Mouse (Mus musculus) midbrain, embryonic 11.5 days (tissue): Measurements from ENCODE around the gene Med24. TPM values are rescaled to one million over a fixed set of nuclear protein-coding genes. Genes with fewer than 3 reads are reported as not detected.

ENCODE experiments used
- ATAC-seq: fragments of 200-750 bp; cut with Nextera tagmentation; 2 replicates; pipeline ENCODE4 v1.8.0; 2017; ENCODE audit warnings: moderate TSS enrichment, moderate library complexity; ENCODE audit not compliant: low FRiP score
- DNase-seq: peaks from one replicate; pipeline ENCODE4 v3.0.0; 2015; ENCODE audit warnings: low spot score; ENCODE audit errors: missing footprints
- H3K27ac ChIP-seq: fragments of 300-500 bp; sonication (generic); 2 replicates; pipeline ENCODE4 v1.5.1; 2014; ENCODE audit warnings: low read depth, low read length
- H3K27me3 ChIP-seq: fragments of 300-500 bp; sonication (generic); 2 replicates; pipeline ENCODE4 v1.6.1; 2014; ENCODE audit warnings: mild to moderate bottlenecking, low read length, moderate library complexity, mixed read lengths; ENCODE audit not compliant: control insufficient read depth, insufficient read depth
- H3K36me3 ChIP-seq: fragments of 300-500 bp; sonication (generic); 2 replicates; pipeline ENCODE4 v1.6.1; 2014; ENCODE audit warnings: mild to moderate bottlenecking, low read length, moderate library complexity, mixed read lengths; ENCODE audit not compliant: control insufficient read depth, insufficient read depth
- H3K4me1 ChIP-seq: fragments of 300-500 bp; sonication (generic); 2 replicates; pipeline ENCODE4 v1.6.1; 2014; ENCODE audit warnings: low read length; ENCODE audit not compliant: control insufficient read depth, insufficient read depth
- H3K4me2 ChIP-seq: fragments of 300-500 bp; sonication (generic); 2 replicates; pipeline ENCODE4 v1.6.1; 2014; ENCODE audit warnings: mild to moderate bottlenecking, moderate library complexity
- H3K4me3 ChIP-seq: fragments of 300-500 bp; sonication (generic); 2 replicates; pipeline ENCODE4 v1.5.1; 2014; ENCODE audit warnings: low read depth, low read length
- H3K9ac ChIP-seq: fragments of 300-500 bp; sonication (generic); 2 replicates; pipeline ENCODE4 v1.6.1; 2014; ENCODE audit warnings: low read length
- H3K9me3 ChIP-seq: fragments of 300-500 bp; sonication (generic); 2 replicates; pipeline ENCODE4 v1.6.1; 2016; ENCODE audit warnings: low read length; ENCODE audit not compliant: control insufficient read depth
- WGBS: fragments of 180-500 bp; shearing (Covaris S2); extraction: QIAGEN DNeasy Blood & Tissue Kit; methylation state at CpG from one replicate; pipeline ENCODE4 v1.1.7; 2014; 5-methylcytosine and 5-hydroxymethylcytosine counted together
- polyA plus RNA-seq: library from polyadenylated mRNA; unstranded; fragments of >200 nt; fragmentation: Nextera tagmentation; extraction: Ambion mirVana; gene quantifications from 2 replicates; pipeline ENCODE4 v1.2.1, GENCODE M21; 2014

Med24 gene
- polyA plus RNA-seq, 1 experiment from 2014 or later: 67.1 TPM

DNA sequence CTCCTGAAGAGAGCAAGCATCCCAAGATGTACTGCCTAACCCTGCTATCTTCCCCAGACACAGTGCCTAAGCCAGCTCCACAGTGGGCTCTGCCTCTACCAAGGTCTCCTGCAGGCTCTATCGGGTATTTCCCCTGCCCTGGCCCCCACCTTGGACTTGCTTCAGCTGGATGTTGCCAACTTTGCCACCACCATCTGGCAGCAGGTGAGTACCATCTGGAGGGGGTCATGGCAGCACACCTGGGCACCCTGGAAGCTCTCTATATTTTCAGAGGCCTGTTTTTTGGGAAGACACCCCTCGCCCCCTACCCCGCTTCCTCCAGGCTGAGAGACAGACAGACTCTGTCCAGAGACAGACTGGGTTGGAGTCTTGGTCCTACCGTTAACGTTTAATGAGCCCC, 26.9 kb downstream of the Med24 start:
- no peak overlapping the region for H3K4me2 ChIP-seq
- peaks cover 15% of the 10 kb centered on the region; the same call in 1 of the 2 replicates for H3K36me3 ChIP-seq
- no peaks in the 10 kb centered on the region for H3K9me3 ChIP-seq
- H3K4me1 ChIP-seq: no peaks in the 10 kb centered on the region
- H3K9ac ChIP-seq: no peak overlapping the region
- no peak overlapping the region for H3K27ac ChIP-seq
- ATAC-seq: no peak
- WGBS: 74% methylated on average over 5 of the region's 5 CpGs
- H3K27me3 ChIP-seq: no peaks in the 10 kb centered on the region
- no peak for DNase-seq
- H3K4me3 ChIP-seq: no peak overlapping the region

DNA sequence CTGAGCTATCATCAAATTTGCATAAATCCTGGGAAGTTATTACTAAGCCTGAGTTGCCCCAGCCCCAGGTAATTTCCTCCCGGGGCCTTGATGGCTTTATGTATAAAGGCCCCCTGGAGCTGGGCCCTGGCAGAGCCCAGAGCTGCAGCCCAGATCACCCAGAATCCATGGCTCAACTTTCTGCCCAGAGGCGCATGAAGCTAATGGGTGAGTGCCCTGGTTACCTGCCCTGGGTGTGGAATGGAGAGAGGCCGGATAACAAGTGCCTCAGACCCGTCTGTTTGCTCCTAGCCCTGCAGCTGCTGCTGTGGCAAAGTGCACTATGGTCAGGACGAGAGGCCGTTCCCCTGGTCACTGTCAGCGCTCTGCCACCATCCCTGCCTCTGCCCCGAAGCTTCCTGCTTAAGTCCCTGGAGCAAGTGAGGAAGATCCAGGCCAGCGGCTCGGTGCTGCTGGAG, 28.0 kb downstream of the Med24 start, which contains the start of gene Csf3:
Csf3 (plus strand) TSS at position 51 of the 458 bp plus-strand sequence.
- H3K9ac ChIP-seq: no peak within 1 kb of the TSS
- no peak for DNase-seq
- no peaks in the 10 kb centered on the region for H3K9me3 ChIP-seq
- no peak within 1 kb of the TSS for H3K4me2 ChIP-seq
- H3K4me1 ChIP-seq: no peaks in the 10 kb centered on the region
- H3K27me3 ChIP-seq: no peaks in the 10 kb centered on the region
- peaks cover 5% of the 10 kb centered on the region; the same call in 1 of the 2 replicates for H3K36me3 ChIP-seq
- ATAC-seq: no peak
- H3K4me3 ChIP-seq: no peak within 1 kb of the TSS
- WGBS: 38% methylated on average over 10 of the region's 10 CpGs
- H3K27ac ChIP-seq: no peak within 1 kb of the TSS

DNA sequence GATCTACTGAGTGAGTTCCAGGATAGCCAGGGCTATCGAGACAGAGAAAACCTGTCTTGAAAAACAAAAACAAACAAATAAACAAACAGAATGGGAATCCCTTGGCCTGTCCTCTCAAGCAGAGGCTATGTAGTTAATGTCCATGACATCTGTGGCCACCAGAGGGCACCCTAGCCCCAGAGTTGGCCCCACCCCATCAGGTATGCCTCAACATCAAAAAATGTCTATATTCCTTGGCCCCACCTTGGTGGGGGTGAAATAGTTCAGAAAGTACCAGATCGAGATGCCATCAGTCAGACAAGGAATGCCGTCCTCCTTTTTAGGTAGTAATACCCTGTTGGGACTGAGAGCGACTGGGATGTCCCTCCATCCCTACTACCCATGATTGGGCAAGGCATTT, 29.3 kb downstream of the Med24 start:
- 49% methylated on average over 4 of the region's 4 CpGs for WGBS

DNA sequence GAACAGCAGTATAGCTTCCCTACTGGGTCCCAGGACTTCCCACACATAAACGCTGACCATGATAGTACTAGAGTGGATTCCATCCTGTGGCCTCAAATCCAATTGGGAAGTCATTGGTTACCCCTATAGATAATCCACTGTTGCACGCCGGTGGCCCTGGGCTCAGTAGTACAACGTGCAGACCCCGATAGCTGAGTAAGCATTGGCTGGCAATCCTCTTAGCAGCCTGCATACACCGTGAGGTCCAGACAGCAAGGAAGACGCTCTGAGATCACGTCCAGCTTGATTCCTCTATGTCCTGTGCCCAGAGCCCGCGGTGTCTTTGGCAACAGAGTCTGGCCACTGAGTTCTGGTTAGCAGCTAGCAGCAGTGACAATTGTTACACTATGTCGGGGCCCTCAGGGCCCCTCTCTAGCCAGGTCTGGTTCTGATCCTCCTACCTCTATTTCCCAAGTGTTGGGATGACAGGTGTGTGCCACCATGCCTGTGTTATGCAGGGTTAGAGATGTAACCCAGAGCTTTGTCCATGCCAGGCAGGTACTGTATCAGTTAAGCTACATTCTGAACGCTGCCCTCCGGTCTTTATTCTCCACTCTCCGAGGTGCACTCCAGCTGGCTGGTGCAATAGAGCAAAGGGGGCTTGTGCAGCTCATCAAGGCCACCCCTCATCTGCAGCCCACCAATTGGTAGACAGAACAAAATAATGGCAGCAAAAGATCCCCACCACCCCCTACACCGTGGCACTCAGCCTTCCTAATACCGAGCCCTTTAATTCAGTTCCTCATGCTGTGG, 30.2 kb downstream of the Med24 start:
- no peak for DNase-seq
- Histone ChIP-seq H3K27ac (no peak overlapping the region), H3K4me3 (no peak overlapping the region), H3K36me3 (peaks cover 3% of the 10 kb centered on the region; the same call in 1 of the 2 replicates), H3K9me3 (no peaks in the 10 kb centered on the region), H3K27me3 (no peaks in the 10 kb centered on the region), H3K9ac (no peak overlapping the region), H3K4me2 (no peak overlapping the region), H3K4me1 (no peaks in the 10 kb centered on the region)
- no peak for ATAC-seq
- 86% methylated on average over 16 of the region's 16 CpGs for WGBS

More for the DNA sequence above, 29.3 kb downstream of the Med24 start:
- Histone ChIP-seq H3K4me2 (no peak overlapping the region), H3K4me1 (no peaks in the 10 kb centered on the region), H3K9ac (no peak overlapping the region), H3K4me3 (no peak overlapping the region), H3K27me3 (no peaks in the 10 kb centered on the region), H3K27ac (no peak overlapping the region), H3K9me3 (no peaks in the 10 kb centered on the region), H3K36me3 (peaks cover 3% of the 10 kb centered on the region; the same call in 1 of the 2 replicates)
- DNase-seq (peak; percentile 91), ATAC-seq (no peak; the same call in 1 of the 2 replicates)

DNA sequence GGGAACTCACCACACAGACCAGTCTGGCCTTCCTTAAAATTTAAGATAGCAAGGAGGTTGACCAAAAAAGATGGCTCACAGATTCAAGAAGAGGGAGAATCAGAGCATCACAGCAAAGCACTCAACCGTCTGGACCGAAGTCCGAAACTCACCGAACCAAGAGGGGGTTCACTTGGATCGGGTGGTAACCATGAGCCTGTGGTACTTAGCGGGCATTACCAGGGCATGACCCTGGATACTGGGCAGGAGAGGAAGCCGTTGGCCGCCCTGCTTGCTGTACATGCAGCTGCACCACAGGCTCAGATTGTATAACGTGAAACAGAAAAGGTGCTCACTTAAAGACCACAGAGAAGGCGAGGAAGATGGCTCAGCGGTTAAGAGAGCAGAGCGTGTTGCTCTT, 32.0 kb downstream of the Med24 start:
- ATAC-seq (no peak), DNase-seq (no peak)
- Histone ChIP-seq H3K4me3 (no peak overlapping the region), H3K9me3 (no peaks in the 10 kb centered on the region), H3K36me3 (peaks cover 6% of the 10 kb centered on the region; the same call in 1 of the 2 replicates), H3K27me3 (no peaks in the 10 kb centered on the region), H3K4me1 (no peaks in the 10 kb centered on the region), H3K9ac (no peak overlapping the region), H3K27ac (no peak overlapping the region), H3K4me2 (no peak overlapping the region)
- 90% methylated on average over 12 of the region's 12 CpGs for WGBS

DNA sequence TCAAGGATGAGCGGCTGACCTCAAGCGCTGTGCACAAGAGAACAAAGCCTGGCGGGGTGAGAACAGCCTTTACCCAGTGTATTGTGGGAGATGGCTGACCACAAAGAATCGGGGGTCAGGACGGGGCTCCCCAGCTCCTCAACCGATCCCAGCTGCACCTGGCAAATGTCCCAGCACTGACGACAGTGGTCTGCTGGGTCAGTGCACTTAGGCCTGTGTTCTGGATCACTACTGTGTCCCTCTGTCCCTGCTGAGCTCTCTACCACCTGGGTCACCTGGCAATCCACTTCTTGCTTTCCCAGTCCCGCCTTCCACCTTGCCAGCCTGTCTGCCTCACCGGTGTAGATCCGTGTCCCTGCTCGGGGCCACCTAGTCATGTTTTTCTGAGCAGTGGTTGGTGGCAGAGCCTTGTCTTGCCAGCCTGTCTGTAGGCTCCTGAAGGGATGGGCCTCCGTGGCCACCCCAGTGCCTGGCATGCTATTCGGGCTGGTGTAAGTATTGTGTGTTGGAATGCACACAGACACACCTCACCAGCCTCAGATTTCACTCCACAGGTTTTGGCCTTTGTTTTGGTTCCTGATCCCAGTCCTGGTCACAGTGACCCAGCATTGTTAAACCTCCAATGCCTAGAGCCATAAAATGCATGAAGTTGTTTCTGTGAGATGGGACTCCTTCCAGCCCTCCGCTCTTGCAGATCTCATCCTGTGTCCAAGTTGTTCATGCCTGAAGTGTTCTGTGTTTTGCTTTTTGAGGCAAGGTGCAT, 32.6 kb downstream of the Med24 start:
- Histone ChIP-seq H3K4me2 (no peak overlapping the region), H3K4me3 (no peak overlapping the region), H3K9ac (no peak overlapping the region), H3K9me3 (no peaks in the 10 kb centered on the region), H3K4me1 (no peaks in the 10 kb centered on the region), H3K27me3 (no peaks in the 10 kb centered on the region), H3K27ac (no peak overlapping the region), H3K36me3 (peaks cover 7% of the 10 kb centered on the region)
- WGBS: 88% methylated on average over 14 of the region's 14 CpGs
- ATAC-seq: no peak
- no peak for DNase-seq

DNA sequence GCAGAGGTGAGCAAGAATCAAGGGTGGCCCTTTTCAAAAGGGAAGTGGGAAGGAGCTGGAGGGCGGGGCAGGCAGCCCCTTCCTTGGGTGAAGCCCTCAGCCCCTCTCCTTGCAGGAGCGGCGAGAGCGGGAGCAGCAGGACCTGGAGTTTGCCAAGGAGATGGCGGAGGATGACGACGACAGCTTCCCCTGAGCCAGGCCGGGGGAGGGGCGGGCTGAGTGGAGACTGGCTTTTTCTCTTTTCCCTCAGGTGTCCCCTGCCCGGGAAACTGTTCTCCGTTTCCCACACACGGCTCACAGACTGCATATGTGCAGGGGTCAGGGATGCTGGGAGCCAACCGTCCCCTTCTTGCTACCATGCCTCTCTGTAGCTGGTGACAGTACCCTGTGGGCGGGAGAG, 33.8 kb downstream of the Med24 start:
- Histone ChIP-seq H3K27ac (no peak overlapping the region), H3K27me3 (no peaks in the 10 kb centered on the region), H3K9ac (peak overlapping the region; percentile 11; the same call in 1 of the 2 replicates), H3K4me3 (no peak overlapping the region), H3K4me2 (no peak overlapping the region), H3K9me3 (no peaks in the 10 kb centered on the region), H3K4me1 (no peaks in the 10 kb centered on the region), H3K36me3 (peaks cover 19% of the 10 kb centered on the region)
- DNase-seq: no peak
- WGBS: 75% methylated on average over 14 of the region's 14 CpGs
- no peak for ATAC-seq

DNA sequence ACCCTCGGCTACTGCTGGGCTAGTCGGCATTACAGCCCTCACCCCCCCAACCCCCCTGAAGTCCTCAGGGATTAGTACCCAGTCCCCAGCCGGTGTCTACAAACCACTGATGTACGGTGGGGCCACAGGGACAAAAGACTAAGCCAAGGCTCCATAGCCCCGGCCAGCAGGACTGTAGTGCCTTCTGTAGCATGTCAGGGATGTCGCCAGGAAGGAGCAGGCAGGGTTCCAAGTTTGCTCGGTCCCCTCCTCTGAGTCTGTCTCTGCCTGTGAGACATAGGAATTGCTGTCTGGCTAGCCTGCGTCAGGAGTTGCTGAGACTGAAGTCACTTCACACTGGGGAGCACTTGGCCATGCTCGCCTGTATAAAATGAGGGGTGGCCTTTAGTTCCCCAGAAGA, 34.9 kb downstream of the Med24 start:
- Histone ChIP-seq H3K4me2 (no peak overlapping the region), H3K4me1 (no peaks in the 10 kb centered on the region), H3K9ac (no peak overlapping the region), H3K36me3 (peaks cover 26% of the 10 kb centered on the region), H3K27ac (no peak overlapping the region), H3K9me3 (no peaks in the 10 kb centered on the region), H3K4me3 (no peak overlapping the region), H3K27me3 (no peaks in the 10 kb centered on the region)
- ATAC-seq (no peak), DNase-seq (no peak)
- WGBS: 86% methylated on average over 9 of the region's 9 CpGs

DNA sequence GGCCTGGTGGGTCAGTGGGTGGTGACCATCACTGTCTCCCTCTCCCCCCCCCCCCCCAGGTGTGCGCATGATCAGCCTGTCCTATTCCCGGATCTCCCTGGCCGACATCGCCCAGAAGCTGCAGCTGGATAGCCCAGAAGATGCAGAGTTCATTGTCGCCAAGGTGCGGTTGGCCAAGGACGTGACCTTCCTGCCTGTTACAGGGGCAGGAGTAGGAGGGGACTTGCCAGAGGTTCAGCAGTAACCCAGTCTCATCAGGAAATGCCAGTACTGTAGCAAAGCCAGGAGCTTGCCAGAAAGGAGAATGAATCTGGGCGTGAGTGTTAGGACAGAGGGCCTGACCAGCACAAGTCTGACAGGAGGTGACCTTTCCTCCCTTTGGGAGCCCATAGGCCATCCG, 35.5 kb downstream of the Med24 start:
- no peaks in the 10 kb centered on the region for H3K4me1 ChIP-seq
- no peaks in the 10 kb centered on the region for H3K27me3 ChIP-seq
- DNase-seq (no peak), ATAC-seq (no peak)
- H3K9me3 ChIP-seq: no peaks in the 10 kb centered on the region
- H3K4me2 ChIP-seq: no peak overlapping the region
- 95% methylated on average over 9 of the region's 9 CpGs for WGBS
- H3K9ac ChIP-seq: no peak overlapping the region
- H3K4me3 ChIP-seq: no peak overlapping the region
- H3K27ac ChIP-seq: no peak overlapping the region
- H3K36me3 ChIP-seq: peaks cover 26% of the 10 kb centered on the region
